Mouse (Mus musculus) heart, postnatal 0 days (tissue): Measurements from ENCODE around the gene Psmd1.

Experiments used
- CTCF ChIP-seq: IDR thresholded peaks from 2 replicates; pipeline ENCODE4 v1.5.1; 2016; ENCODE audit warnings: antibody characterized with exemption, control low read depth, low read depth
- EP300 ChIP-seq: IDR thresholded peaks from 2 replicates; pipeline ENCODE4 v1.6.1; 2016; ENCODE audit warnings: antibody characterized with exemption, low read depth

DNA sequence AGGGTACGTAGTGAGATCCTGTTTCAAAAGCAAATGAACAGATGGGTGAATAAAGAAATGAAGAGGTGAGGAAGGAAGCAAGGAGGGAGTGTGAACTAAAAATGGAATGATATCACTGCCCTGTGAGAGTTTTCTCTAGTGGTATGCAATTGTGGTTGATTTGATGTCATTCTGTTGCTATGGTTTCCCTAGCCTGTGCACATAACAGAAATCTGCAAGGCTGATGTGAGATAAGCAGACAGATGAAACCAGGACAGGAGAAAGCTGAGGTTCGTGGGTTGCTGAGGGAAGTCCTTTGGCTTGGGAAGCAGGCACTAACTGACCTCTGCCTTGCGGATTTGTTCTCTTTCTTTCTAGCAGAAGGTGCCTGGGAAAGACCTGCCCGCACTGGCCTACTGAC, 16.0 kb upstream of the Psmd1 start:
- TF ChIP-seq CTCF, result no peak
- no peak for TF ChIP-seq EP300
